Mouse (Mus musculus) T-helper 17 cell (primary cell): ENCODE measurements around the gene Plek.

Source experiments
- in situ Hi-C, 2 experiments: fragments of 300-600 bp; cut with MboI, MseI; formaldehyde crosslinking; loops; 1 replicate in 1 of 2; 2 replicates in 1 of 2; pipeline ENCODE4 v1.15.1; 2025; ENCODE audit warnings: high pct_unique_total_duplicates in 2 of 2

The Plek gene

GRCm38 (mm10) chr11:17002739-17003373, 49.3 kb downstream of the Plek start:
- in situ Hi-C loops = loop anchor here (5.0 to 25.0 kb wide), 3 partner anchors 51 to 959 kb away; partner anchors contain the start of genes Etaa1 (in 1 of the 2) and Fbxo48 (in 1 of the 2)

- in situ Hi-C loops = loop anchor here (5.0 to 25.0 kb wide), 3 partner anchors 48 to 962 kb away; partner anchors contain the start of genes Etaa1 (in 1 of the 2) and Fbxo48 (in 1 of the 2)
Measured at GRCm38 (mm10) chr11:17000353-17001334, 51.5 kb downstream of the Plek start.

GRCm38 (mm10) chr11:16999933-17000332, 52.2 kb downstream of the Plek start:
- in situ Hi-C loops = loop anchor here (5.0 to 25.0 kb wide), 3 partner anchors 48 to 962 kb away; partner anchors contain the start of genes Etaa1 (in 1 of the 2) and Fbxo48 (in 1 of the 2)

- in situ Hi-C loops = no loop called here
Measured at GRCm38 (mm10) chr11:16999387-16999786, 52.8 kb downstream of the Plek start.

GRCm38 (mm10) chr11:16997465-16997864, 54.7 kb downstream of the Plek start:
- in situ Hi-C loops = no loop called here

- in situ Hi-C loops = no loop called here
Measured at GRCm38 (mm10) chr11:16996818-16997217, 55.4 kb downstream of the Plek start.

- in situ Hi-C loops = no loop called here
Measured at GRCm38 (mm10) chr11:16992880-16993279, 59.3 kb downstream of the Plek start.

GRCm38 (mm10) chr11:16989885-16990284, 62.3 kb downstream of the Plek start:
- in situ Hi-C loops = no loop called here

GRCm38 (mm10) chr11:16987745-16988328, 64.3 kb downstream of the Plek start:
- in situ Hi-C loops = no loop called here

GRCm38 (mm10) chr11:16986550-16987187, 65.5 kb downstream of the Plek start:
- in situ Hi-C loops = no loop called here

GRCm38 (mm10) chr11:16978161-16978707, 73.9 kb downstream of the Plek start:
- in situ Hi-C loops = no loop called here

GRCm38 (mm10) chr11:16977611-16978010, 74.6 kb downstream of the Plek start:
- in situ Hi-C loops = no loop called here

- in situ Hi-C loops = no loop called here
Measured at GRCm38 (mm10) chr11:16976937-16977336, 75.2 kb downstream of the Plek start.

GRCm38 (mm10) chr11:16973086-16973485, 79.1 kb downstream of the Plek start:
- in situ Hi-C loops = no loop called here

- in situ Hi-C loops = no loop called here
Measured at GRCm38 (mm10) chr11:16972027-16972426, 80.2 kb downstream of the Plek start.

GRCm38 (mm10) chr11:16969650-16970049, 82.5 kb downstream of the Plek start:
- in situ Hi-C loops = no loop called here

GRCm38 (mm10) chr11:16967806-16968205, 84.4 kb downstream of the Plek start:
- in situ Hi-C loops = no loop called here

GRCm38 (mm10) chr11:16958520-16958919, 93.7 kb downstream of the Plek start:
- in situ Hi-C loops = no loop called here

- in situ Hi-C loops = no loop called here
Measured at GRCm38 (mm10) chr11:16957030-16957429, 95.2 kb downstream of the Plek start.

GRCm38 (mm10) chr11:16956115-16956862, 95.9 kb downstream of the Plek start:
- in situ Hi-C loops = no loop called here

GRCm38 (mm10) chr11:16951761-16952010, 100.5 kb downstream of the Plek start:
- in situ Hi-C loops = loop anchor here (5.0 kb wide), 4 partner anchors 51 to 444 kb away; partner anchors contain the start of gene Sec61g (in 1 of the 2)
